Mouse (Mus musculus) heart, adult 2 months (tissue): ENCODE data around the gene Gxylt1.

Source experiments
- CTCF ChIP-seq: fragments of 200-600 bp; IDR thresholded peaks from 2 replicates; pipeline ENCODE4 v1.8.1; 2022; ENCODE audit warnings: antibody characterized with exemption, mild to moderate bottlenecking, moderate library complexity
- POLR2A ChIP-seq: fragments of 200-500 bp; IDR thresholded peaks from 2 replicates; pipeline ENCODE4 v1.6.1; 2011; ENCODE audit warnings: mild to moderate bottlenecking, low read depth, low read length, control low read depth; ENCODE audit not compliant: insufficient read depth

DNA sequence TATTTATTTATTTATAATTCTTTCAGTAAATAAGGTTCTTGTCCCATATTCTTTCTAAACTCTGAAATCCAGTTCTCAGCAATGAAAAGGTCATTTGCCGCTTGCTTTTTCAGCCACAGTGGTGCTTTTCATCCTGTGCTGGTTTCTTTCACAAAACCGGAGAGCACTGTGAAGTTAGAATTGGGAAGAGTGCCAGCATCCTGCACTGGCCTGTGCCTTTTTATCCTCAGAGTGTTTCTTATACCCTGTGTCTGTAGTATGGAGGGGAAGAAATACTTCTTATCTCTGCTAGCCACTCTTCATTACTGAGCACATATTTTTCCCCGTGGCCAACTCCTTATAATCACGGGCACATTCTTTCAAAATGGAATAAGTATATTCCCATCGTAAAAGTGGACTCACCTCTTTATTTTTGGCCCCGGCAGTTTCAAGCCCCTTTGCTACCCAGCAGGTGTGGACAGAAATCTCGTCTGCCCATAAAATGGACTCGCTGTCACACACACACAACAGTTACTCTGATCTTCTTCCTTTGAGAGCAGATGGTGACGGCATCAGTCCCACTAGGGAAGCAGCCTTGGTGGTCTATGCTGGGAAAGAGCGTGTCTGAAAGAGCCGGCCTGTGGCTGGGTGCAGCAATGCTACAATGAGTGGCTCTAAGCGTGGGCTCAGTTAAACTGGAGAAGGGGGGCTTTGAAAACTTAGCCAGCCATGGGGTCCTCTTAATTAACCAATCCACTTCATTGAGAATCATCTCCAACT lies 83.4 kb downstream of the Gxylt1 start:
- TF ChIP-seq CTCF (no peak), POLR2A (no peak)
